21 mouse cellular contexts compared by ENCODE assay signal in genomic region chr7:54507006-54507405, GRCm38 (mm10).
"Had no signal": no experiment of that assay in that cellular context is flagged by ENCODE, and none has a peak within 500 bp of the region (broad histone marks: within the 10 kb centered on the region; RNA-seq: fewer than 3 reads in every experiment).

No protein-coding gene starts in this region.

- H3K27ac ChIP-seq: limb, embryonic 10.5 days; limb, embryonic 13.5 days; liver, embryonic 12.5 days; liver, embryonic 15.5 days; lung, embryonic 15.5 days; neural tube, embryonic 13.5 days; stomach, embryonic 15.5 days had no signal

- DNase-seq: kidney, adult 8-10 months; kidney, postnatal 14 days; kidney, postnatal 4 days; liver; lung, adult 18-20 months; lung, postnatal 10 days; lung, postnatal 4 days; midbrain, embryonic 14.5 days; retina, postnatal 1 day; right cerebral cortex, postnatal 25 days; spleen, adult 18-20 months; thymus, postnatal 25 days had no signal

- H3K9ac ChIP-seq: limb, embryonic 13.5 days; liver, embryonic 12.5 days; liver, embryonic 15.5 days; lung, embryonic 15.5 days; neural tube, embryonic 13.5 days; stomach, embryonic 15.5 days had no signal

- H3K27me3 ChIP-seq: limb, embryonic 13.5 days; liver, embryonic 12.5 days; liver, embryonic 15.5 days; lung, embryonic 15.5 days; neural tube, embryonic 13.5 days; stomach, embryonic 15.5 days had no signal

- H3K36me3 ChIP-seq: limb, embryonic 10.5 days; limb, embryonic 13.5 days; liver, embryonic 12.5 days; liver, embryonic 15.5 days; lung, embryonic 15.5 days; neural tube, embryonic 13.5 days; stomach, embryonic 15.5 days had no signal

- H3K4me2 ChIP-seq: limb, embryonic 13.5 days; liver, embryonic 12.5 days; liver, embryonic 15.5 days; lung, embryonic 15.5 days; midbrain, embryonic 11.5 days; neural tube, embryonic 13.5 days; stomach, embryonic 15.5 days had no signal

- H3K4me1 ChIP-seq: limb, embryonic 10.5 days; limb, embryonic 13.5 days; liver, embryonic 12.5 days; liver, embryonic 15.5 days; lung, embryonic 15.5 days; stomach, embryonic 15.5 days had no signal

- H3K9me3 ChIP-seq: limb, embryonic 10.5 days; limb, embryonic 13.5 days; liver, embryonic 15.5 days; lung, embryonic 15.5 days; neural tube, embryonic 13.5 days; stomach, embryonic 15.5 days had no signal

- H3K4me3 ChIP-seq: limb, embryonic 10.5 days; limb, embryonic 13.5 days; liver, embryonic 12.5 days; liver, embryonic 15.5 days; lung, embryonic 15.5 days; myocyte; neural tube, embryonic 13.5 days; stomach, embryonic 15.5 days had no signal

- ATAC-seq: liver, embryonic 12.5 days had no signal
